Mouse (Mus musculus) stomach, postnatal 0 days (tissue): ENCODE measurements at regions not wholly inside any gene's neighbourhood (a gene's known extent, or its start where the extent isn't known, plus 50 kb on each side); places are given as distances from the start of the nearest gene placed in this dataset.

Experiments
- ATAC-seq: fragments of 200-750 bp; cut with Nextera tagmentation; 2 replicates; pipeline ENCODE4 v1.8.0; 2017; ENCODE audit not compliant: low FRiP score, low TSS enrichment
- DNase-seq: peaks from one replicate; pipeline ENCODE4 v3.0.0-alpha.2; 2016; ENCODE audit warnings: low spot score
- H3K27ac ChIP-seq: fragments of 300-500 bp; sonication (generic); replicated peaks from 2 replicates; pipeline ENCODE4 v1.5.1; 2014; ENCODE audit warnings: mild to moderate bottlenecking, control low read depth
- H3K27me3 ChIP-seq: fragments of 300-500 bp; sonication (generic); 2 replicates; pipeline ENCODE4 v1.6.1; 2014; ENCODE audit warnings: low read length; ENCODE audit not compliant: control insufficient read depth, insufficient read depth
- H3K36me3 ChIP-seq: fragments of 300-500 bp; sonication (generic); 2 replicates; pipeline ENCODE4 v1.6.1; 2014; ENCODE audit warnings: low read length, mixed read lengths; ENCODE audit not compliant: control insufficient read depth, insufficient read depth
- H3K4me1 ChIP-seq: fragments of 300-500 bp; sonication (generic); replicated peaks from 2 replicates; pipeline ENCODE4 v1.6.1; 2014; ENCODE audit warnings: antibody characterized with exemption; ENCODE audit not compliant: control insufficient read depth, insufficient read depth
- H3K4me2 ChIP-seq: fragments of 300-500 bp; sonication (generic); replicated peaks from 2 replicates; pipeline ENCODE4 v1.6.1; 2014; ENCODE audit warnings: low read depth, mild to moderate bottlenecking, control low read depth, moderate library complexity
- H3K4me3 ChIP-seq: fragments of 300-500 bp; sonication (generic); 2 replicates; pipeline ENCODE4 v1.5.1; 2014; ENCODE audit warnings: low read depth, low read length, control low read depth
- H3K9ac ChIP-seq: fragments of 300-500 bp; sonication (generic); 2 replicates; pipeline ENCODE4 v1.6.1; 2014; ENCODE audit warnings: mild to moderate bottlenecking, low read length, control low read depth, mixed read lengths
- H3K9me3 ChIP-seq: fragments of 300-500 bp; sonication (generic); 2 replicates; pipeline ENCODE4 v1.6.1; 2016; ENCODE audit warnings: low read length; ENCODE audit not compliant: control insufficient read depth
- CTCF ChIP-seq: IDR thresholded peaks from 2 replicates; pipeline ENCODE4 v1.5.1; 2016; ENCODE audit warnings: antibody characterized with exemption, low read depth, mild to moderate bottlenecking, moderate library complexity
- EP300 ChIP-seq: optimal IDR thresholded peaks from 2 replicates; pipeline ENCODE3; 2016; ENCODE audit warnings: antibody characterized with exemption
- WGBS: fragments of 180-500 bp; shearing (Covaris S2); extraction: QIAGEN DNeasy Blood & Tissue Kit; methylation state at CpG from one replicate; pipeline ENCODE4 v1.1.7; 2014; 5-methylcytosine and 5-hydroxymethylcytosine counted together

- no peaks in the 10 kb centered on the region for H3K36me3 ChIP-seq
- no peaks in the 10 kb centered on the region for H3K4me1 ChIP-seq
- TF ChIP-seq EP300 (no peak), CTCF (no peak)
- H3K4me3 ChIP-seq = no peak overlapping the region
- H3K9ac ChIP-seq = no peak overlapping the region
- H3K4me2 ChIP-seq = no peak overlapping the region
- H3K27ac ChIP-seq = no peak overlapping the region
- 17% methylated on average over 3 of the region's 3 CpGs for whole genome bisulfite sequencing
- no peak for DNase-seq
- no peak for ATAC-seq
- H3K27me3 ChIP-seq = no peaks in the 10 kb centered on the region
- H3K9me3 ChIP-seq = no peaks in the 10 kb centered on the region
Observed at GRCm38 (mm10) chr10:25730470-25730869, 194.4 kb upstream of the Smlr1 start.

GRCm38 (mm10) chr10:25723966-25724365, 187.9 kb upstream of the Smlr1 start:
- Histone ChIP-seq H3K4me1 (no peaks in the 10 kb centered on the region), H3K36me3 (no peaks in the 10 kb centered on the region), H3K4me3 (no peak overlapping the region), H3K27ac (no peak overlapping the region), H3K9me3 (no peaks in the 10 kb centered on the region), H3K27me3 (no peaks in the 10 kb centered on the region), H3K9ac (no peak overlapping the region), H3K4me2 (no peak overlapping the region)
- whole genome bisulfite sequencing = 81% methylated on average over 1 of the region's 1 CpGs
- DNase-seq = no peak
- TF ChIP-seq CTCF (no peak), EP300 (no peak)
- ATAC-seq = no peak

DNA sequence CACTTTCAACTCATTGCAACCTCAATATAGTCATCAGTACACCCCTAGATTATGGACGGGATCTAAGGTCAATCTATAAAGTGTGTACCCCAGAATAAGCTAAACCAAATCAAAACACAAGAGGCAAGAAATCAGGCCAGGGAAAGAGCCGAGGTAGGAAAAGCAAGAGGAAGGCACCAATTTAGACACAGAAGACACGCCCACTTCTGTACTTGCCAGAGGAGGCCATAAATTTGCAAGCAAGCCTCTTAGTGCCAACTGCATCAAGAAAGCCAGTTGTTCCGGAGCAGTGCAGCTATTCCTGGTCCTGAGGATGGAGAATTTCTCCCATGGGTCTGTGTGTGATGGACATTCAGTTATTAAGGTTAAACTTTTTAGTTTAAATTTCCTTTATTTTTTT, 179.7 kb upstream of the Smlr1 start:
- Histone ChIP-seq H3K4me3 (no peak overlapping the region), H3K9me3 (no peaks in the 10 kb centered on the region), H3K27ac (no peak overlapping the region), H3K4me1 (no peaks in the 10 kb centered on the region), H3K27me3 (no peaks in the 10 kb centered on the region), H3K36me3 (no peaks in the 10 kb centered on the region), H3K4me2 (no peak overlapping the region), H3K9ac (no peak overlapping the region)
- WGBS = 66% methylated on average over 4 of the region's 4 CpGs
- no peak for ATAC-seq
- DNase-seq = no peak
- no peak for TF ChIP-seq CTCF
- no peak for TF ChIP-seq EP300

- ATAC-seq (no peak), DNase-seq (no peak)
- TF ChIP-seq EP300 (no peak), CTCF (no peak)
- Histone ChIP-seq H3K4me1 (no peaks in the 10 kb centered on the region), H3K27me3 (no peaks in the 10 kb centered on the region), H3K9ac (no peak overlapping the region), H3K36me3 (no peaks in the 10 kb centered on the region), H3K4me3 (no peak overlapping the region), H3K9me3 (no peaks in the 10 kb centered on the region), H3K27ac (no peak overlapping the region), H3K4me2 (no peak overlapping the region)
Observed at GRCm38 (mm10) chr10:25714636-25715035, 178.6 kb upstream of the Smlr1 start.

- Histone ChIP-seq H3K4me2 (no peak overlapping the region), H3K9ac (no peak overlapping the region), H3K4me1 (no peaks in the 10 kb centered on the region), H3K9me3 (no peaks in the 10 kb centered on the region), H3K27ac (no peak overlapping the region), H3K4me3 (no peak overlapping the region), H3K27me3 (no peaks in the 10 kb centered on the region), H3K36me3 (no peaks in the 10 kb centered on the region)
- DNase-seq (no peak), ATAC-seq (no peak)
- TF ChIP-seq EP300 (no peak), CTCF (no peak)
- 63% methylated on average over 12 of the region's 12 CpGs for WGBS
Observed at GRCm38 (mm10) chr10:25714041-25714440, 178.0 kb upstream of the Smlr1 start.

GRCm38 (mm10) chr10:25707951-25708350, 171.9 kb upstream of the Smlr1 start:
- H3K4me1 ChIP-seq = no peaks in the 10 kb centered on the region
- whole genome bisulfite sequencing = 49% methylated on average over 7 of the region's 7 CpGs
- no peak overlapping the region for H3K4me2 ChIP-seq
- TF ChIP-seq EP300 (no peak), CTCF (no peak)
- H3K27ac ChIP-seq = no peak overlapping the region
- ATAC-seq (no peak), DNase-seq (no peak)
- H3K36me3 ChIP-seq = no peaks in the 10 kb centered on the region
- no peaks in the 10 kb centered on the region for H3K27me3 ChIP-seq
- H3K9ac ChIP-seq = no peak overlapping the region
- H3K9me3 ChIP-seq = no peaks in the 10 kb centered on the region
- no peak overlapping the region for H3K4me3 ChIP-seq

DNA sequence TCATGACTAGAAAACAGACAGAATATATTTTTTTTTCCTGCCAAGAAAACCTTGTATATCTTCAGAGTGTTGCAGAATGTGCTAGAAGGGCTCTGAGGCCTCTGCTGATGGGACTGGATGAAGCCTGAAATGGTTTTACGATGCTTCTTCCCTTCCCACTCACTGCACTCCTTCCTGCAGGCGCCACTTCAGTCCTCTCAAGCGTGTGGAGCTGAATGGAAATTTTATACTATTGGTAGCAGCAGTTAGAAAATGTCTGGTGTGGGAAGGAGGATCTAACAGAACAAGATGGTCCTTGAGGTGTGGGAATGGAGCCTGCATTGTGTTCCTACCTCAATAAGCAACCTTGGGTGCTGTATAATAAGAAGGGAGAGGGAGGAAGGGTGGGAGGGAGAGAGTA, 166.1 kb upstream of the Smlr1 start:
- Histone ChIP-seq H3K36me3 (no peaks in the 10 kb centered on the region), H3K4me3 (no peak overlapping the region), H3K4me2 (no peak overlapping the region), H3K27ac (no peak overlapping the region), H3K9me3 (no peaks in the 10 kb centered on the region), H3K4me1 (no peaks in the 10 kb centered on the region), H3K27me3 (no peaks in the 10 kb centered on the region), H3K9ac (no peak overlapping the region)
- no peak for DNase-seq
- no peak for ATAC-seq
- WGBS = 97% methylated on average over 3 of the region's 3 CpGs
- TF ChIP-seq CTCF = no peak
- TF ChIP-seq EP300 = no peak
